Comparison of ENCODE assay signal across 18 mouse cellular contexts in genomic region chr16:97977722-97978121, GRCm38 (mm10).
"Had no signal": no experiment of that assay in that cellular context is flagged by ENCODE, and none has a peak within 500 bp of the region (broad histone marks: within the 10 kb centered on the region; RNA-seq: fewer than 3 reads in every experiment).

No protein-coding gene starts in this region.

- H3K9me3 ChIP-seq: intestine, embryonic 15.5 days; limb, embryonic 12.5 days; limb, embryonic 15.5 days; midbrain, embryonic 10.5 days; midbrain, embryonic 13.5 days; neural tube, embryonic 13.5 days had no signal

- H3K9ac ChIP-seq: intestine, embryonic 15.5 days; limb, embryonic 12.5 days; limb, embryonic 15.5 days; midbrain, embryonic 13.5 days; neural tube, embryonic 13.5 days had no signal

- H3K4me2 ChIP-seq: intestine, embryonic 15.5 days; limb, embryonic 12.5 days; limb, embryonic 15.5 days; midbrain, embryonic 13.5 days; neural tube, embryonic 13.5 days had no signal

- H3K27me3 ChIP-seq: intestine, embryonic 15.5 days; limb, embryonic 12.5 days; limb, embryonic 15.5 days; midbrain, embryonic 13.5 days; neural tube, embryonic 13.5 days had no signal

- H3K27ac ChIP-seq: intestine, embryonic 15.5 days; limb, embryonic 12.5 days; limb, embryonic 15.5 days; midbrain, embryonic 10.5 days; midbrain, embryonic 13.5 days; neural tube, embryonic 13.5 days had no signal

- DNase-seq: kidney, adult 11 months; kidney, adult 8-10 months; kidney, postnatal 14 days; kidney, postnatal 4 days; left cerebral cortex, postnatal 4 days; lung, adult 2 months; lung, postnatal 14 days; lung, postnatal 4 days; thymus, adult 18-20 months; thymus, postnatal 36 days had no signal

- ATAC-seq: intestine, embryonic 15.5 days; midbrain, embryonic 13.5 days; midbrain, embryonic 16.5 days had no signal

- H3K36me3 ChIP-seq: intestine, embryonic 15.5 days; limb, embryonic 12.5 days; limb, embryonic 15.5 days; midbrain, embryonic 10.5 days; midbrain, embryonic 13.5 days; neural tube, embryonic 13.5 days had no signal

- H3K4me1 ChIP-seq: intestine, embryonic 15.5 days; limb, embryonic 12.5 days; limb, embryonic 15.5 days; midbrain, embryonic 10.5 days; midbrain, embryonic 13.5 days; neural tube, embryonic 13.5 days had no signal

- H3K4me3 ChIP-seq: intestine, embryonic 15.5 days; limb, embryonic 12.5 days; limb, embryonic 15.5 days; midbrain, embryonic 10.5 days; midbrain, embryonic 13.5 days; myocyte; neural tube, embryonic 13.5 days had no signal
